9 mouse cellular contexts compared by ENCODE assay signal in the genomic region with DNA sequence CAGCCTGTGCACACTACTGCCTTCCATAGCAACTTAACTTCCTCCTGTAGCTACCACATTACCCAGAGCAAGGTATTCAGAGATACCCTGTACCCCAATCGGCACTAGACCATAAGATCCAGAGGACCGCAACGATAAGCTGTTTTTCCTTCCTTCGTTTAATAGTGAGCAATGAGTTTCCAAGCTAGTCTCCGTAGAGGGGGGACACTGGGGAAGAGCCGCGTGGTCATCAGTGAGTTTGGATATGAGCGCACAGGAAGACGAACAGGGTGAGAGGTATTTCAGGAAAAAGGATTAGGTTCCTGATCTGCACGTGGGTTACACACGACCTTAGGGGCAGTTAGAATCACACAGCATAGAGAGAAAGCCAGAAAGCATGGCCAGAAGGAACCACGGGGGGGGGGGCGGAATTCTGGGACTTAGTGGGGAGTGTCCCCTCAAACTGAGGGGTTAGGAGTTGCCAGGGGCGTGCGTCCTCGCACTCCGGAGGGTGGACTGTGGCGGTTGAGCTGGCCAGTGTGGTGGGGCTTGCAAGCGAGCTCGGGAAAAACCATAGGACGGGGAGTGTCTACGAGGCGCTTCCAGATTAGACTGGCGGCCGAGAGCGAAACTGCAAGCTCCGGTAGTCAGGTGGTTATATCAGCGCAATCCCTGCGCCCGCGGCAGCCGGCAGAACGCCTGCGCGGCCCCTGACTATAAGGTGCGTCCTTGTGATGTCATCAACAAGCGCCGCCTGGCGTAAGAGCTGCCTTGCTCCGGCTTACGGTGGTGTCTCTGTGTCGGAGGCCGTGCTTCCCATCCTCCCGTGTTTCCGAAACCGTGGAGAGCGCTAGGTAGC. TPM values are rescaled to one million over a fixed set of nuclear protein-coding genes. Genes with fewer than 3 reads are reported as not detected.
DNase-seq lines count a peak whose midpoint lies in the region; ATAC-seq lines count a peak whose summit lies in the region.
"Had no signal": no experiment of that assay in that cellular context is flagged by ENCODE, and none has a peak within 500 bp of the region (broad histone marks: within the 10 kb centered on the region; RNA-seq: fewer than 3 reads in every experiment).

No protein-coding gene starts in this region.

- peaks cover 19% of the 10 kb centered on the region for H3K36me3 ChIP-seq in heart, embryonic 13.5 days
- peaks cover 22% of the 10 kb centered on the region for H3K36me3 ChIP-seq in liver, embryonic 12.5 days
- peaks cover 12% of the 10 kb centered on the region; the same call in 1 of the 2 replicates for H3K36me3 ChIP-seq in stomach, embryonic 15.5 days

- H3K27me3 ChIP-seq in heart, embryonic 13.5 days (replicated peaks), result peaks cover 44% of the 10 kb centered on the region
- peaks cover 34% of the 10 kb centered on the region for H3K27me3 ChIP-seq in liver, embryonic 12.5 days (replicated peaks)
- peaks cover 24% of the 10 kb centered on the region for H3K27me3 ChIP-seq in stomach, embryonic 15.5 days (replicated peaks)

- peak; percentile 95 for ATAC-seq in erythroid progenitor cell, adult 5-6 weeks (replicated peaks; ENCODE audit: low FRiP score, poor library complexity, severe bottlenecking)
- peak; percentile 85 for ATAC-seq in heart, embryonic 13.5 days (ENCODE audit: extremely low read depth, insufficient number of reproducible peaks, low FRiP score, low TSS enrichment)
- peak; percentile 92 for ATAC-seq in liver, embryonic 12.5 days
- ATAC-seq in stomach, embryonic 15.5 days (ENCODE audit: insufficient read depth, low FRiP score, low read depth), result peak; percentile 95

- peak overlapping the region; percentile 96 for H3K4me2 ChIP-seq in heart, embryonic 13.5 days
- peak overlapping the region; percentile 95 for H3K4me2 ChIP-seq in liver, embryonic 12.5 days
- peak overlapping the region; percentile 81 for H3K4me2 ChIP-seq in stomach, embryonic 15.5 days

- peak overlapping the region; percentile 88 for H3K27ac ChIP-seq in heart, embryonic 13.5 days (replicated peaks)
- H3K27ac ChIP-seq in liver, embryonic 12.5 days, result peak overlapping the region; percentile 89
- peak overlapping the region; percentile 93 for H3K27ac ChIP-seq in stomach, embryonic 15.5 days

- 2% methylated on average over 47 of the region's 47 CpGs for WGBS in heart, embryonic 13.5 days
- WGBS in liver, embryonic 12.5 days (ENCODE audit: insufficient replicate concordance), result 1% methylated on average over 47 of the region's 47 CpGs
- WGBS in stomach, embryonic 15.5 days, result 2% methylated on average over 47 of the region's 47 CpGs

- H3K9me3 ChIP-seq in heart, embryonic 13.5 days, result no peaks in the 10 kb centered on the region
- H3K9me3 ChIP-seq in liver, embryonic 12.5 days (replicated peaks), result no peaks in the 10 kb centered on the region
- H3K9me3 ChIP-seq in stomach, embryonic 15.5 days, result no peaks in the 10 kb centered on the region

- H3K9ac ChIP-seq in heart, embryonic 13.5 days, result peak overlapping the region; percentile 92
- peak overlapping the region; percentile 88 for H3K9ac ChIP-seq in liver, embryonic 12.5 days
- H3K9ac ChIP-seq in stomach, embryonic 15.5 days, result peak overlapping the region; percentile 60; the same call in 1 of the 2 replicates

- H3K4me1 ChIP-seq in heart, embryonic 13.5 days, result peaks cover 26% of the 10 kb centered on the region
- peaks cover 56% of the 10 kb centered on the region for H3K4me1 ChIP-seq in liver, embryonic 12.5 days
- H3K4me1 ChIP-seq in stomach, embryonic 15.5 days, result peaks cover 23% of the 10 kb centered on the region

- peak; percentile 98 for DNase-seq in CD4-positive helper T cell, adult 2 months (ENCODE audit: low read depth, low spot score)
- peak; percentile 93 for DNase-seq in brain, embryonic 18.5 days (ENCODE audit: low read depth, low spot score)
- DNase-seq in kidney, postnatal 10 days, result peak; percentile 98
- DNase-seq in natural killer cell, adult 2 months (ENCODE audit: low spot score in 2 of 2), result peak; percentile 88 to 93

- H3K4me3 ChIP-seq in heart, embryonic 13.5 days, result peak overlapping the region; percentile 87
- peak overlapping the region; percentile 72 for H3K4me3 ChIP-seq in liver, embryonic 12.5 days
- peak overlapping the region; percentile 76 for H3K4me3 ChIP-seq in stomach, embryonic 15.5 days (replicated peaks)

RNA-seq across cellular contexts. Expression of a gene that starts 6.5 kb away (rescaled TPM):
- 0.84 and 12.3 TPM in 2 replicates for total RNA-seq in erythroid progenitor cell, adult 5-6 weeks (2015; ENCODE audit: low replicate concordance)
- total RNA-seq in erythroid progenitor cell, adult 5-6 weeks (2017; ENCODE audit: low replicate concordance), result 8.5 and 9.9 TPM in 2 replicates
- polyA plus RNA-seq in heart, embryonic 13.5 days (2015; fragmentation: Nextera tagmentation; extraction: Ambion mirVana), result 34.8 and 38.0 TPM in 2 replicates
- polyA plus RNA-seq in liver, embryonic 12.5 days (2016; fragmentation: Nextera tagmentation; extraction: Ambion mirVana), result 99.2 and 102 TPM in 2 replicates
- polyA plus RNA-seq in stomach, embryonic 15.5 days (2015; fragmentation: Nextera tagmentation; extraction: Ambion mirVana), result 124 and 134 TPM in 2 replicates

RNA-seq across cellular contexts. Expression of a gene that starts 6.7 kb away (rescaled TPM):
- total RNA-seq in erythroid progenitor cell, adult 5-6 weeks (2015; ENCODE audit: low replicate concordance), result not detected in 2 replicates
- not detected in 2 replicates for total RNA-seq in erythroid progenitor cell, adult 5-6 weeks (2017; ENCODE audit: low replicate concordance)
- not detected in 2 replicates for polyA plus RNA-seq in heart, embryonic 13.5 days (2015; fragmentation: Nextera tagmentation; extraction: Ambion mirVana)
- polyA plus RNA-seq in liver, embryonic 12.5 days (2016; fragmentation: Nextera tagmentation; extraction: Ambion mirVana), result not detected in 2 replicates
- not detected in 2 replicates for polyA plus RNA-seq in stomach, embryonic 15.5 days (2015; fragmentation: Nextera tagmentation; extraction: Ambion mirVana)
- polyA plus RNA-seq: gonadal fat pad, adult 2 months had no signal

RNA-seq across cellular contexts. Expression of a gene that starts 10.4 kb away (rescaled TPM):
- 9.4 and 10.9 TPM in 2 replicates for total RNA-seq in erythroid progenitor cell, adult 5-6 weeks (2015; ENCODE audit: low replicate concordance)
- total RNA-seq in erythroid progenitor cell, adult 5-6 weeks (2017; ENCODE audit: low replicate concordance), result 9.6 and 27.5 TPM in 2 replicates
- polyA plus RNA-seq in heart, embryonic 13.5 days (2015; fragmentation: Nextera tagmentation; extraction: Ambion mirVana), result 27.5 and 29.8 TPM in 2 replicates
- polyA plus RNA-seq in liver, embryonic 12.5 days (2016; fragmentation: Nextera tagmentation; extraction: Ambion mirVana), result 18.7 and 18.9 TPM in 2 replicates
- 31.7 and 35.5 TPM in 2 replicates for polyA plus RNA-seq in stomach, embryonic 15.5 days (2015; fragmentation: Nextera tagmentation; extraction: Ambion mirVana)

RNA-seq across cellular contexts. Expression of a gene that starts 23.1 kb away (rescaled TPM):
- total RNA-seq in erythroid progenitor cell, adult 5-6 weeks (2015; ENCODE audit: low replicate concordance), result not detected in 2 replicates
- not detected in 2 replicates for total RNA-seq in erythroid progenitor cell, adult 5-6 weeks (2017; ENCODE audit: low replicate concordance)
- not detected in 2 replicates for polyA plus RNA-seq in heart, embryonic 13.5 days (2015; fragmentation: Nextera tagmentation; extraction: Ambion mirVana)
- polyA plus RNA-seq in liver, embryonic 12.5 days (2016; fragmentation: Nextera tagmentation; extraction: Ambion mirVana), result not detected in 2 replicates
- polyA plus RNA-seq in stomach, embryonic 15.5 days (2015; fragmentation: Nextera tagmentation; extraction: Ambion mirVana), result 0.09 TPM in 1 of 2 replicates, not detected in the other

RNA-seq across cellular contexts. Expression of a gene that starts 23.2 kb away (rescaled TPM):
- total RNA-seq in erythroid progenitor cell, adult 5-6 weeks (2015; ENCODE audit: low replicate concordance), result 21.4 and 38.9 TPM in 2 replicates
- total RNA-seq in erythroid progenitor cell, adult 5-6 weeks (2017; ENCODE audit: low replicate concordance), result 41.7 and 42.7 TPM in 2 replicates
- 47.8 and 48.4 TPM in 2 replicates for polyA plus RNA-seq in heart, embryonic 13.5 days (2015; fragmentation: Nextera tagmentation; extraction: Ambion mirVana)
- polyA plus RNA-seq in liver, embryonic 12.5 days (2016; fragmentation: Nextera tagmentation; extraction: Ambion mirVana), result 29.7 and 29.9 TPM in 2 replicates
- 74.6 and 80.5 TPM in 2 replicates for polyA plus RNA-seq in stomach, embryonic 15.5 days (2015; fragmentation: Nextera tagmentation; extraction: Ambion mirVana)

Comparison
In these comparisons a context has a peak if more than half of its experiments do, and no peak if none do; other contexts are left out.
1. Peak in every context shown above with its lines: DNase-seq, ATAC-seq, H3K4me3 ChIP-seq and H3K27ac ChIP-seq.